Mouse (Mus musculus): Measurements from ENCODE around the gene Auts2.

The Auts2 gene

DNA sequence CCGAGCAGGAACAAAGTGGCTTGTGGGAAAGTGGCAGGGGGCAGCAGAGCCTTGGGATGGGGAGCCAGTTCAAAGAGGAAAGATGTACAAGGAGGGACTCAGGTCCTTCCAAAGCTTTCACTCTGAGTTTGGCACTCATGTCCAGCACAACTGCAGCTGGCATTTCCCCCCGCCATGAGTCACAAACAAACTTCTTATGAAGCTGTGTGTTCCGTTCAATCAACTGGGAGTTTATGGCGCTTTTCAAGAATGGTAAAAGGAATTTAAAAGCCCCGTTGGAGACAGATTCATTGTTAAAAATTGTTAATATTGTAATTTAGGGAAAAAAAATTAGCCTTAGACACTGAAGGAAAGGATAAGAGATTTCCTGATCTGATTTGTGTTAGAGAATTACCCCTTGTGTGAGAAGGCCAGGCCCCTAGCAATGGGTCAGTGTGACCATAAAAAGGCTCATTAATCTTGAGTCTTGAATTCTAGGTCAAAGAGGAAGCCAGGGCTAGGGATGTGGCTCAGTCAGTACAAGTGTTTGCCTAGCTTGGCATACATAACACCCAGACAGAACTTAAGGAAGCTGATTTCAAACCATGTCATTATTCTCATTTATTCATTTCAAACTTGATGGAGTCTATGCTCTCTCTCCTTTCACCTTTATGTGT is 831.5 kb downstream of the Auts2 start:
- DNase-seq = no peak

DNA sequence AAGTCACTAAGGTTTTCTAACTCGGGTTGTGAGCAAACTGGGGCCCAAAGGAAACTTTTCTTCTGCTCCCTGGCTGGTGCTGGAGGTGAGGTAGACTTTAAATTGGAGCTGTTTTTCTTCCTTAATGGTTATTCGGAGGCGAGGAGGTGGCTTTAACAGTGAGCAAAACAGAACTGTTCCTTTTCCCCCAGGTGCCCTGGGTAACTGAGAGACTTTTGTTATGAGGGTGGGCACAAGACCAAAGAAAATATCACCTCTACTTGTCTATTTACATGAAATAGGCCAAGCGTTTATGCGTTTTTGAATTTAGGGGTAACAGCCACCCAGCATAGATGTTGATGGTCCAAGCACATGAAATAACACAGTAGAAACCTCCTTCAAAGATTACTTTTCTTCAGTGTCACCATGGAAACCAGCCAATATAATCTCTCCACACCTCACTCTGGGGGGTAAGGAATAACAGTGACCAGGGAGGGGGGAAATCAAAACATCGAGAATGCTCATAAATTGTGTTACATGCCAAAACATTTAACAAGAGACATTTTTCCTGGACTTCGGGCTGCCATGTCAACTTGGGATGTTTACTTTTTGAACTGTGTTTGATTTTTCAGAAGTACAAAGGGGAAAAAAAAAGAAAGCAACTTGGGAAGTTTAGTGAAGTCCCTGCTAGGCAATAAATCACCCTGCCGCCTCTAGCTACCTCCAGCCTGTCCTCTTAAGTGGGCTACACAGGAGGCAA is 832.2 kb downstream of the Auts2 start:
- no peak for DNase-seq

DNA sequence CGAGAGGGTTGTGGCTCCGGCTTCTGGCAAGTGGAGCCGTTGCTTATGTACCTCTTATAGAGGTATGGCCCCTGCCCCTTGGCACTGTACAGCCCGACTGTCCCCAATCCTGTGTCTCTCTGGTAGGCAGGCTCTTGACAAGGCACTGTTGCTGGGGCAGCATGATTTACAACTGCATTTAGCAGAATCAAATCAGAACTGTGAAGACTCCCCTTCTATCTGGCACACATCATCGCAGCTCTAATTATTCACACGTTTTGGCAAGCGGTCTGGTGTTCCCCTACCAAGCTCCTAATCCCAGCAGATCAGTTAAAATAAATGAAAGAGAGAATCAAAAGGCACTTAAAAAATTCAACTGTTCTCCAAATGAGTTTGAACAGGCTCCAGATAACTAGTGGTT is 835.7 kb downstream of the Auts2 start:
- no peak for DNase-seq

DNA sequence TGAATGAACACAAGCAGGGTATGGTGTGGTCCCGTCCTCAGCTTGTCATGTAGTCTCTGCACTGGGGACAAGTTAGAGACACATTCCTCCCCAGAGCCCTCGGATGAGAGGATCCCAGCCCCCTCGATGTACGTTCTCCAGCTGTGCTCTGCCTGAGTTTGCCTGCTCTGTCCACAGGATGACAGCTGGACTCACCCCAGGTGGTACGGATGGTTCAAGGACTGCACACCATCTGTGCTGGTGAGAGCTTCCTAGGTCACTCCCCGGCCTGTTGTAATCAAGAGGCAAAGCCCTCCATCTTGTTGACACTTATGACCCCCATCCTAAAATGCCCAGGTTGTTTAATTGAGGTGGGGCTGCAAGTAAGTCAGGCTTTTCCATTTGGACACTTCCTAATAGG is 839.4 kb downstream of the Auts2 start:
- DNase-seq = no peak

DNA sequence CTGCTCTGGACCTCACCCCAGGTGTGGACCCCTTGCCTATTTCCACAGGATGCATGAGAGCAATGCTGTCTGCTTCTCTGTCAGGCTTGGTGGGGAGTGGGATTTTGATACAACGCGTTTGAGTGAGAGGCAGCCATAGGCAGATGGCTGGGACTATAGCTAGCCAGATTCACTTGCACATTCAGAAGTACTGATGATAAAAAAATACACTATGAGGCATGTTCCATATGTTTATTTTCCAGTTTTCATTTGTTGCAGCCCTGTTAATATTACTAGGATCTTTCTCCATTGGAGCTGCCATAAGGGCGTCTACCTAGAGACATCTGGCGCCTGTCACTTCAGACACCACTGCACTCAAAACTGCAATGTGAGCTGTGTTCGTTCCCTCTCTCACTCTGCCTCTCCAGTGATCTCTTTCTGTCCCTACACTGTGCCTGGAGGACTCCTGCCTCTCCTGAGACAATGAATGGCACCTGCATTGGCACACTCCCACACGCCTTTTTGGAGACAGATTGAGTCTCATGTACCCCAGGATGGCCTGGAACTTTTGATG is 840.2 kb downstream of the Auts2 start:
- no peak for DNase-seq

DNA sequence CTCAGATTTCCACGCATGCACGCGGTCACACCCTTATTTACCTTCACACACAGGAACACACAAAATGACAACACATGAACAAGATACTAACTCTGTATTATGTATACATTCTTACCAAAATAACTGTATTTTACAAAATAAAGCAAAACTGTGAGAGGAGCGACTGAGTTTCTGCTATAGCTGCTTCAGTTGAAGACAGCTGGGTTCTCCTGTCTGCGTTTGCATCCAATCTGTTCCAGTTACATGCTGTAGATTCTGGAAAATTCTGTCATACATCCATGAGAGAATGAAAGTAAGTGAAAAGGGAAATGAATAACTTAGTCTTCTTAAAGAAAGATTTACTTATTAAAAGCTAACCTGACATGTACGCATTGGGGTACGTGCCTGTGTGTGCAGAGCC is 844.2 kb downstream of the Auts2 start:
- DNase-seq = no peak

DNA sequence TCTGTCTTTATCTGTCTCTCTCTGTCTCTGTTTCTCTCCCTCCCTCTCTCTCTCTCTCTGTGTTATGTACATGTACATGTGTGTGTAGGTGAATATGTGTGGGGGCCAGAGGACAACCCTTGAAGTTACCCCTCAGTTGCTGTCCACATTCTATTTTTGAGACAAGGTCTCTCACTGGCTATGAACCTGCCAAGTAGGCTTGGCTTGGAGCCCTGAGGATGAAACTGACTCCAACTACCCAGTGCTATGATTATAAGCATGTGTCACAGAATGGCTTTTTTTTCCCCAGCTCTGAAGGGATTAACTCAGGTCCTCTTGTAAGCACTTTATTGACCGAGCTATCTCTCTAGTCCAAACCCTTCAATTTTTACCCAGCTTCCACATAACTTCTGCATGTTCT is 852.4 kb downstream of the Auts2 start:
- DNase-seq = no peak

DNA sequence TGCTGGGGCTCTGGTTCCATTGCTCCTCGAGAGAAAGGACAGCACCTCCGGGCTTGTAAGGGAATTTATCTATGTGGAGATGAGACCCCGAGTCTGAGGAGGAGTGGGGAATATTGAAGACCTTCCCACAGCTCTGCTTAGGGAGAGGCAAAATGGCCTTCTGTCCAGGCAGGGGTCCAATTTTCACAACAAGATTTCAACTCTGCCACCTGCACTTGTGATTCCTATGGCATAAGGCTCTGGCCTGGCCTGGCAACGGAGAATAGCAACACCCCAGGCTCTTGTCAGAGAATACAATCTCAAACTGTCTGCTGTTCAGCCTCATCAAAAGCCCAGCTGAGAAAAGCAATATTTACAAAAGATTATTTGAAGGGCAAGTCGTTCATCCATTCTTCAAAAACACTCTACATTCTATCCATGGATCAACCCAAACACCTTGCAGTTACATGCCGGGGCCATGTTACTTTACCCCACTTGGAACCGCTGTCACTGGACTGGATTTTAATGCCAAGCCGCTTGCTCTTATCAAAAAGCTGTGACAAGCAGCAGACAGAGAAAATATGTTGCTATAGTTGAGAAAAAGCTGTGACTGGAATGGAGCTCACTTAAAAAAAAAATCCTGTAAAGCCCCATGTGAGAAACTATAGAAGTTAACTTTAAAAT is 856.1 kb downstream of the Auts2 start:
- DNase-seq = no peak

DNA sequence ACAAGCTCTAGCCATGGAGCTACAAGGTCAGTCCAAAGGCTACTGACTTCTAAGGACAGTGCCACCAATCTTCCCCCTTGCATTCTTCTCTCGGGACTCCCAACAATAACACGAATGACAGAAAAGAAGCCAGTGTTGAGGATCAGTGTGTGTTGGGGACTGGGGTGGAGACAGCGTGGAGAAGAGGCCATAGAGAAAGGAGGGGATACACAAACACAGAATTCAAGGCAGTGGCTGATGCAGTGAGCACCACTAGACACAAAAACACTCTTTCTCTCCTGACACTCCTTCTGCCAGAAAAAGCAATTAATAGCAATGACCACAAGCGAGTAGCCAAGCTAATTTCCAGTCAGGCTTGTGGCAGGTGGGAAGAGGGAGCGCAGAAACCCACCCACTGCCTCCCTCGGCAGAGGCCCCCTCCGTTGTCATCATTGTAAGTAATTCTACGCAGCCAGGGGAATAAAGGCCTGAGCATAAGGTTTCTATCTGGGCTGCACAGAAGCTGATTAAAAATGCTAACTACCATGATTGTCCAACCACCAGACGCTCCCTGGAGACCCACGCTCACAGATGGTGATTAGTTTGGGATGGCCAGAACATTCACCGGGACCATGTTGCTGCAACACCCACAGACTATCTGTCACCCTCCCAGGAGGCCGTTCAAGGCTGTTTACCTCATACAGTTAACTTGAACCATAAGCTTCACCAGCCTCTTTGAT is 862.9 kb downstream of the Auts2 start:
- DNase-seq = no peak

DNA sequence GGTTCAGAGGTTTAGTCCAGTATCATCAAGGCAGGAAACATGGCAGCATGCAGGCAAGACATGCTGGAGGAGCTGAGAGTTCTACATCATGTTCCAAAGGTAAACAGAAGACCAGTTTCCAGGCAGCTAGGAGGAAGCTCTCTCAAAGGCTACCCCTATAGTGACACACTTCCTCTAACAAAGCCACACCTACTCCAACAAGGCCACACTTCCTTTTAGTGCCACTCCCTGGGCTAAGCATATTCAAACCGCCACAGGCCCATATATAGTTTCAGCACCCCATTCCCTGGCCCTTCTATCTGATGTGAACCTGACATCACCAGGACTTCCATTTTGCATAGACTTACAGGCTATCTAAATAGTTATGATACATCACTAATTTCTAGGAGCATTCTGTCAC is 863.6 kb downstream of the Auts2 start:
- DNase-seq = no peak

DNA sequence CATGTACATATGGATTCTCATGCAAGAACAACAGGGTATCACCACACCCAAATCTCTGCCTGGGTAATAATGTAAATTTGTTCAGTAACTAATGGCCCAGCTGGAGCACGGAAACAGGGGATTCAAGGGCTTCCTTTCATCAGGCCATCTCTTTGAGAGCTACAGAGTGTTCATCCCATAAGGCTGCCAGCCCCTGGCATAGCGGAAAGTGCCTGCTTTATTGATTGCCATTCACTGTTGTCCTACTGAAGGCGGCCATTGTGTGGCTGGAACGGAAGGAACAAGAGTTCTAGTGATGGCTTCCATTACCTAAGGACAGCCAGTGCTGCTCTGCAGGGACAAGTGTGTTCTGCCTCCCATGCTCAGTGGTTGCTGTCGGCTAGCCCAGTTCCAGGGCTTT is 865.6 kb downstream of the Auts2 start:
- DNase-seq = no peak

DNA sequence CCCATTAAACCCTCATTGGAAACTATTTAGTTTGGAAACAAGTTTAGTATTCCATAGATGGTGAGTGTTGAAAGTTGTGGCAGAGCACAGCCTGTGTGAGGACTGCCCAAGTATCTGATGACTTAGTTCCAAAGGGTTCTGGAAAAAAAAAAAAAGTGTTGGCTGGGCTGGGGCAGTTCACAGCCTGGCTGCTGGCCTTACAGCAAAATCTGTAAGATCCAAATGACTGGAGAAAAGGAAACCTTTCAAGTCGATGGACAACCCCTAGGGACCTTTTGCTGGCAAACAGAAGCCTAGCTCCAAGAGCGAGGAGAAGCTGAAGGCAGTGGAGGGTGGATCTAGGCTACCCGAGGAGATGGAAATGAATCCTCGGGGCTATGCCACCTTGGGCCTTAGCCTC is 869.4 kb downstream of the Auts2 start:
- no peak for DNase-seq

DNA sequence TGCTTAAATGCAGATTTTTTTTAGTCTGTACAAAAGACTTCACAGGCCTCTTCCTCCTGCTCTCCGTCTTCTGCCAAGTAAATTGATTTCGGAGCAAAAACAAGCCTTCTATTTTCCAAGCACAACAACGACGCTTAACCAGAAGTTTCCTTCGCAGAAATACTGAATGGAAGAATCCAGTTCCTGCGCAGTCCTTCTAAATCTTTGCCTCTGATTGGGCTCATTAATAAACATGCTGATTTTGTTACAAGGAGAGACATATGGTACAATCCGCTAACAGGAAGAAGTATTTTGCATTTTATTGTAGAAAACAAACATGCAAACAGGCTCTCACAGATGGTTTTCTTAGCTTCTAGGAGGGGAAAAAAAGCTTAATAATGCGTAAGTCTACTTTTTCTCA is 878.1 kb downstream of the Auts2 start:
- DNase-seq = no peak

DNA sequence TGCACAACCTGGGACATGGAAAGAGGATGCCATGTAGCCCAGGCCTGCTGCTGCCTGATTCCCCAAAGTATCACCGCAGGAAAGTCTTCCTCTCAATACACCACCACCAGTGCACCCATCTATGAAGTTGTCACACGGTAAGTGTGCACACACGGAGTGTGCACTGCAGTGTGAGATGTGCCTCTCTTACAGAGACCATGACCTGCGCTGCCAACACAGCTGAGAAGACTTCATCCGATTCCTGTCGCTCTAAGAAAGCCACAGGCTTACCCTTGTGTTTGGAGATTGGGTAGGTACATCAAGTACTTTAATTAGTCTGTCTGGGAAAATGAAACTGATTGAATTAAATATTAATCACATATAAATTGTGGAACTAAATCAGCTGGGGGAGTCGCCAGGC is 878.5 kb downstream of the Auts2 start:
- DNase-seq = no peak

DNA sequence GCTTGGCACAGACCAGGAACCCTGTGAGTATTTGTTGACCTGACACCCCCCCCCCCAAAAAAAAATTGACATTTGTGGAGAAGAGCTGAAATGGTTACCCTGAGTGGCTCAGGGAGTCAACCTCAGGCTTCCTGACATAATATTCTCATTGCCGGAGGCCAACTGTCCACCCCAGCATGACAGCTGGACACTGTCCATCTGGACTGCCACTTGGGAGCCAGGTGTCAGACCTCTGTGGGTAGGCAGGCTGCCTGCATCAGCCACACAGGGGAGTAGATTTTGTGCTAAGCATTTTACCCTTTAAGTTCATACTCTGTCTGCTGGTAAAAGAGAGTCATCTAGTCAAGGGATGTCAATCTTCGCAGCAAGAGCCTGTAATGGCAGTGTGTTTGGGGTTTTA is 880.5 kb downstream of the Auts2 start:
- DNase-seq = no peak

DNA sequence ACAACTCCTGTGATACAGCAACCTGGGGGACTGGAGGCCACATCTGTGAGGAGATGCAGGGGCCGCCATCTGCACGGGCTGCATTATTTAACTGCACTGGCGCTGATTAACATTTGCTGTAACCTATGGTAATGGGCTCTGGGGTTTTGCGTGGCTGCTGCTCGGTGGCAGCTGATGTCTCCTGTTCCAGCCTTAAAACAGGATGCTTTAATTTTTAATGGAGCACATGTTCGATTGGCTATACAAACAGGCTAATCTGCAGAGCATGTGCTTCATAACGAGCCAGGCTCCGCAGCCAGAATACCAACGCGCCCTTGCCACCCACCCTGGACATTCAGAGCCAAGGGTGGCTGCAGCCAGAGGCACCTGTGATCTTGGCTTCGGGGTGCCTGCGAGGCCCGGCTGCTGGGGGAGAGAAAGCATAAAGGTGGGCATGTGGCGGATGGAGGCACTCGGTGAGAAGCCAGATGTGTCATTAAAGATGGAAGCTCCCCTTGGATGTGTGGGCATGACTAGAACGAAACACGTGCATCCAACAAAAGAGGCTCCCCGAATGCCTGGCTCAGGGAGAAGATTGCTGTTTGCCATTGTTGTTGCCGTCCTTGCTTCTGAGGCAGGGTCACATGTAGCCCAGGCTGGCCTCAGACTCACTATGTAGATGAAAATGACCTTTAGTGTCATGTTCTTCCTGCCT is 884.2 kb downstream of the Auts2 start:
- DNase-seq = no peak

DNA sequence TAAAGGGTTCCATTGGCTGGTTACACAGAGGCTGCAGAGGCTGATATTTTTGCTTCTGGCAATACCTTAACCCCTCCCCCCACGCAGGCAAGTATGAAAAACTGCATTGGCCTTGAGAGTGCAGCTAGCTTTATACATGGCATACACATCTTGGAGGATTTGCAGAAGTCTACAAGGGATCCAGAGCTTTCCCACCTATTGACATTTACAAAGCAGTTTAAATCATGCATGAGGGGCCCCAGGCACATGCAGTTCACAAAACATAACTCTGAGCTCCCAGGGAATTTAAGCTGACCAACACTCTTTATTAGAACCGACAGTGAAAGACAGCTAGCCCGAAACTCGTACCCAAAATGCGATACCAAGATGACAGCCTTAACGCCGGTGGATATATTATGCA is 888.9 kb downstream of the Auts2 start:
- no peak for DNase-seq

DNA sequence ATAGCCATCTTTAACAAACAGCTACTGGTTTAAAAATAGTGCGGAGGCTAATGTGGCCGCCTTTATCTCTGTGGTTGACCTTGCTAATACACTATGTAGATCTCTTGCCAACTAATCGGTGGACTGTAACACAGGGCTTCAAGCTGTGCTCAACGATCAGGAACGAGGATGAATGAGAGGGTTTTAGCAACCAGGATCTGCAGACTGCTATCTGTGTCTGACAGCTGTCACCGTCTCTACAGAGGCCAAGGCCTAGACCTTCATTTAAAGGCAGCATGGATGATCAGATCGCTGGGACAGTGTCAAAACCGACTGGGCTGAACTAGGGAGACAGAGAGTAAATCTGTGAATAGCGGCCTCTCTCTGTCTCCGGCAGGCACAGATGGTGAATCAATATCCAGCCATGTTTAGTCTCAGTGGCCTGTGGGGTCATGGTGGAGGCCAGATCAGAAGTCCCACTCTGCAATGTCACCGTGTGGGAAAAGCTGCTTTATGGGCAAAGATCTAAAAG is 892.7 kb downstream of the Auts2 start:
- no peak for DNase-seq

DNA sequence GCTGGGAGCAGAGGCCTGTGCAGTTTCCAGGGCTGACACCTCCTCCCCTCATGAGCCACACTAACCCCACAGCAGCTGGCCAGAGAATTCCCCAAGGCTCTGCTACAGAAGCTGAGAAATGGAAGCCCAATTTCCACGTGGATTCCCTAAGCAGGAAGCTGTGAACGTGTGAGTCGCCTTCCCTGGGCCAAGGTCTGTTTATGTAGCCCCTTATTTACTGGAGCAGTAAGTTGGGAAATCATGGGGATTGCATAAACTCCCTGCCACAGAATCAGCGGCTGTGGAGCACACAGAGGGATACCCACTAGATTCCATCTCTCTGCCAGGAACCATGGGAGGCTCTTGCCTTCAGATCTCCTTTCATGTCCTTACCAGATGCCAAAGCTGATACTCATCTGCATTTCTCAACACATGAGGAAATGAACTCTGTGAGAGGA is 895.4 kb downstream of the Auts2 start:
- no peak for DNase-seq

DNA sequence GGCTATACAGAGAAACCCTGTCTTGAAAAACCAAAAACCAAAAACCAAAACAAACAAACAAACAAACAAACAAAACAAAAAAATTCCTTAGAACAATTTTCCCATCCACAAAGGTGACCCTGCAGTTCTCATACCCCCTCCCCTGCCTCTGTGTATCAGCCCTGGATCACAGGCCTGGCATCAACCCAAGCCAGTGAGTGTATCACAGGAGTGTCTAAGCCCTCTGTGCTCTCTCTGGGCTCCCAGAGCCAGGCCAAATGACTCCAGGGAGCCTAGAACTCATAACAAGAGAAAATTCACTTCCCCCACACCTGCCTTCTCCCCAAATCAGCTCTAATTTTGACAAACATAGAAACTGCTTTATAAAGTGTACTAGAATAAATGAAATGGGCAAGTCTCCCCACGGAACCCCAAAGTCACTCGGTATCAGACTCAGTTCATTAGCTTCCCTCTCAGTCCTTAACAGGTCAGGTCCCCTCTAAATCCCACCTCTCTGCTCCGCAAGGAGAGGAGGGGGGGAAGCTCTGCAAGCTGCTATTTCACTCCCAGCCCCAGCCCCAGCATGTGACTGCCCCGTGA is 896.0 kb downstream of the Auts2 start:
- DNase-seq = no peak

DNA sequence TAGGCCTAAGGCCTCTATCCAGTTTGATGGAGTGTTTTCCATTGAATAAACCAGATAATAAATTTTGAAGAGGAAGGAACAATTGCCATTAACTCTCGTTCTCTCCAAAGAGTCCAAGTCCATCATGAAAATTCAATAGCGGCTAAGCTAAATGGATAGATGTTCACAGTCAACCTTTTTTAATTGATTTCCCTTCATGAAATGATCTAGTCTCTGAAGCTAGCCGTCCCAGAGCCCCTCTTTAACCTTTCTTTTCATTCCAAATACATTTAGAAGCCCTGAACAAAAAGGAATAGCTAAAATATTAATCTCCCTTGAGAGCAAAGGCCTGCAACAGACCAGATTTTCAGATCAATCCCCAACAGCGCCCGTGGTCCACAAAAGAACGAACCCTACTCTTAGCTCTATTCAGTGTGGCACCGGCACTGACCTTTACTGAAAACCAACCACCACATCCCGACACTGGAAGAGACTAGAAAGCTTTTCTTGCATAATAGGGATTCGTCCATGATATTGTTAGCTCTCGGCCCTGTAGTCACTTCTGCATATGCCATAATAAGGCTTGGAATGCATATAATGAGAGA is 896.9 kb downstream of the Auts2 start:
- no peak for DNase-seq

Measured in thymus, postnatal 4 days (tissue).